Mouse (Mus musculus) left cerebral cortex, adult 18-20 months (tissue): ENCODE results near the gene Olfr69. TPM values are rescaled to one million over a fixed set of nuclear protein-coding genes. Genes with fewer than 3 reads are reported as not detected.
"Not testable (repeated sequence)": the region's sequence is repeated elsewhere in the genome, so short reads cannot be mapped to it uniquely, and the experiment has no call there.

Experiments used
- DNase-seq, 2 experiments: peaks; one replicate each; pipeline ENCODE4 v3.0.0; 2021 to 2022; ENCODE audit warnings: low spot score in 2 of 2, mixed read lengths in 1 of 2
- long read RNA-seq, 2 experiments: library from polyadenylated mRNA; stranded (forward); transcript quantifications; one replicate each; pipeline ENCODE4 v2.0.0; 2021
- total RNA-seq, 2 experiments: library from RNA; stranded (reverse); gene quantifications; 2 replicates each; pipeline ENCODE4 v1.2.3; 2021

Gene Olfr69
- not detected for total RNA-seq
- long read RNA-seq, experiment 1: 0 reads
- long read RNA-seq, experiment 2: 0 reads

- DNase-seq: no peak
These were observed at the start of gene Olfr69 for GRCm38 (mm10) chr7:103771494-103771893. Gene Olfr69 (minus strand): TSS chr7:103771594.

GRCm38 (mm10) chr7:103815085-103815484 lies 43.7 kb upstream of the Olfr69 start:
- DNase-seq: not testable (repeated sequence)

- DNase-seq: no peak
These were observed 42.4 kb upstream of the Olfr69 start, which contains the start of gene Hbb-bt for GRCm38 (mm10) chr7:103813766-103814165. Gene Hbb-bt (minus strand): TSS chr7:103813996.

GRCm38 (mm10) chr7:103813152-103813551 lies 41.8 kb upstream of the Olfr69 start:
- not testable (repeated sequence) for DNase-seq

- DNase-seq: no peak
These were observed 40.8 kb upstream of the Olfr69 start for GRCm38 (mm10) chr7:103812174-103812573.

GRCm38 (mm10) chr7:103811223-103811845 lies 39.9 kb upstream of the Olfr69 start:
- DNase-seq: no peak

GRCm38 (mm10) chr7:103810746-103811145 lies 39.4 kb upstream of the Olfr69 start:
- DNase-seq: no peak

GRCm38 (mm10) chr7:103810296-103810695 lies 38.9 kb upstream of the Olfr69 start:
- DNase-seq: no peak

- no peak for DNase-seq
These were observed 38.4 kb upstream of the Olfr69 start for GRCm38 (mm10) chr7:103809801-103810155.

GRCm38 (mm10) chr7:103808971-103809800 lies 37.8 kb upstream of the Olfr69 start:
- DNase-seq: no peak

GRCm38 (mm10) chr7:103808120-103808519 lies 36.7 kb upstream of the Olfr69 start:
- DNase-seq: not testable (repeated sequence)

GRCm38 (mm10) chr7:103806856-103807255 lies 35.5 kb upstream of the Olfr69 start:
- peak; percentile 11 to 26 for DNase-seq

GRCm38 (mm10) chr7:103792669-103793388 lies 21.4 kb upstream of the Olfr69 start:
- DNase-seq: no peak

- DNase-seq: no peak
These were observed 20.3 kb upstream of the Olfr69 start, which contains the start of gene Olfr67 for GRCm38 (mm10) chr7:103791721-103792120. Gene Olfr67 (minus strand): TSS chr7:103791821.

- no peak for DNase-seq
These were observed 8.2 kb upstream of the Olfr69 start, which contains the start of gene Olfr68 for GRCm38 (mm10) chr7:103779598-103779997. Gene Olfr68 (minus strand): TSS chr7:103779698.

- not testable (repeated sequence) for DNase-seq
These were observed 6.3 kb upstream of the Olfr69 start for GRCm38 (mm10) chr7:103777652-103778051.

- DNase-seq: not testable (repeated sequence)
These were observed 3.7 kb downstream of the Olfr69 start for GRCm38 (mm10) chr7:103767687-103768086.

GRCm38 (mm10) chr7:103762212-103762611 lies 9.2 kb downstream of the Olfr69 start:
- not testable (repeated sequence) for DNase-seq

- DNase-seq: no peak
These were observed 14.2 kb downstream of the Olfr69 start, which contains the start of gene Olfr630 for GRCm38 (mm10) chr7:103757233-103757632. Gene Olfr630 (minus strand): TSS chr7:103757333.

- no peak for DNase-seq
These were observed 26.6 kb downstream of the Olfr69 start, which contains the start of gene Olfr629 for GRCm38 (mm10) chr7:103744843-103745242. Gene Olfr629 (minus strand): TSS chr7:103744943.

- no peak for DNase-seq
These were observed 41.3 kb downstream of the Olfr69 start, which contains the start of gene Olfr628 for GRCm38 (mm10) chr7:103730074-103730473. Gene Olfr628 (plus strand): TSS chr7:103730374.
